Mouse (Mus musculus) yolk sac, embryonic 10.5 days (tissue): Measurements from ENCODE around the gene Fars2.
"Not testable (repeated sequence)": the region's sequence is repeated elsewhere in the genome, so short reads cannot be mapped to it uniquely, and the experiment has no call there.

ENCODE experiments used
- DNase-seq: peaks from one replicate; pipeline ENCODE4 v3.0.0-alpha.2; 2017; ENCODE audit warnings: low spot score

Fars2 gene

GRCm38 (mm10) chr13:36294503-36294902 lies 177.3 kb downstream of the Fars2 start:
- no peak for DNase-seq

GRCm38 (mm10) chr13:36295848-36296247 lies 178.6 kb downstream of the Fars2 start:
- DNase-seq, result no peak

- DNase-seq, result no peak
These were observed 179.4 kb downstream of the Fars2 start for GRCm38 (mm10) chr13:36296574-36296973.

- DNase-seq, result peak; percentile 6
These were observed 181.0 kb downstream of the Fars2 start for GRCm38 (mm10) chr13:36297950-36298781.

GRCm38 (mm10) chr13:36298782-36299031 lies 181.5 kb downstream of the Fars2 start:
- no peak for DNase-seq

GRCm38 (mm10) chr13:36302770-36303169 lies 185.6 kb downstream of the Fars2 start:
- DNase-seq, result no peak

- DNase-seq, result no peak
These were observed 188.1 kb downstream of the Fars2 start for GRCm38 (mm10) chr13:36305306-36305705.

- no peak for DNase-seq
These were observed 190.2 kb downstream of the Fars2 start for GRCm38 (mm10) chr13:36307386-36307785.

- DNase-seq, result no peak
These were observed 191.9 kb downstream of the Fars2 start for GRCm38 (mm10) chr13:36309160-36309559.

GRCm38 (mm10) chr13:36314218-36314617 lies 197.0 kb downstream of the Fars2 start:
- DNase-seq, result no peak

GRCm38 (mm10) chr13:36314860-36315800 lies 197.9 kb downstream of the Fars2 start:
- DNase-seq, result no peak

GRCm38 (mm10) chr13:36317824-36318223 lies 200.6 kb downstream of the Fars2 start:
- no peak for DNase-seq

GRCm38 (mm10) chr13:36324624-36325023 lies 207.4 kb downstream of the Fars2 start:
- DNase-seq, result no peak

- DNase-seq, result no peak
These were observed 209.3 kb downstream of the Fars2 start for GRCm38 (mm10) chr13:36326539-36326938.

GRCm38 (mm10) chr13:36329871-36330270 lies 212.7 kb downstream of the Fars2 start:
- DNase-seq, result no peak

GRCm38 (mm10) chr13:36330542-36330941 lies 213.3 kb downstream of the Fars2 start:
- no peak for DNase-seq

GRCm38 (mm10) chr13:36334748-36335147 lies 217.5 kb downstream of the Fars2 start:
- DNase-seq, result no peak

GRCm38 (mm10) chr13:36351529-36351928 lies 234.3 kb downstream of the Fars2 start:
- no peak for DNase-seq

GRCm38 (mm10) chr13:36357469-36357868 lies 240.3 kb downstream of the Fars2 start:
- DNase-seq, result no peak

GRCm38 (mm10) chr13:36361419-36361818 lies 244.2 kb downstream of the Fars2 start:
- DNase-seq, result no peak

GRCm38 (mm10) chr13:36365719-36366118 lies 248.5 kb downstream of the Fars2 start:
- not testable (repeated sequence) for DNase-seq

GRCm38 (mm10) chr13:36366304-36366703 lies 249.1 kb downstream of the Fars2 start:
- DNase-seq, result no peak
